In genomic region chr3:116563095-116563492, GRCm38 (mm10) we compare ENCODE assay signal across 16 mouse cellular contexts. TPM values are rescaled to one million over a fixed set of nuclear protein-coding genes. Genes with fewer than 3 reads are reported as not detected.
DNase-seq lines count a peak whose midpoint lies in the region; ATAC-seq and TF ChIP-seq lines count a peak whose summit lies in the region.
"Had no signal": no experiment of that assay in that cellular context is flagged by ENCODE, and none has a peak within 500 bp of the region (broad histone marks: within the 10 kb centered on the region; RNA-seq: fewer than 3 reads in every experiment).

No protein-coding gene starts in this region.

- H3K9ac ChIP-seq in heart, embryonic 12.5 days: peak overlapping the region; percentile 77
- peak overlapping the region; percentile 28; the same call in 1 of the 2 replicates for H3K9ac ChIP-seq in MEL (ENCODE audit: control insufficient read depth, low read depth, low read length, poor library complexity, severe bottlenecking)
- H3K9ac ChIP-seq in intestine, embryonic 16.5 days (ENCODE audit: low read depth, low read length): peak overlapping the region; percentile 56; the same call in 1 of the 2 replicates
- no peak overlapping the region for H3K9ac ChIP-seq in forebrain, embryonic 15.5 days (replicated peaks)
- H3K9ac ChIP-seq: forebrain, embryonic 13.5 days; neural tube, embryonic 15.5 days had no signal

- WGBS in heart, embryonic 12.5 days: 17% methylated on average over 7 of the region's 7 CpGs
- 56% methylated on average over 7 of the region's 7 CpGs for WGBS in intestine, embryonic 16.5 days
- 85% methylated on average over 7 of the region's 7 CpGs for WGBS in forebrain, embryonic 15.5 days

- no peaks in the 10 kb centered on the region for H3K79me2 ChIP-seq in MEL (ENCODE audit: control insufficient read depth, insufficient read depth, low read length, poor library complexity)

- peak; percentile 49 for ATAC-seq in heart, embryonic 12.5 days (ENCODE audit: insufficient number of reproducible peaks, low FRiP score)
- peak; percentile 71 for ATAC-seq in intestine, embryonic 16.5 days
- ATAC-seq in megakaryocyte, adult 5-6 weeks (ENCODE audit: poor library complexity, severe bottlenecking): 0 out of 2 replicates have a peak, but pooled peaks have one; percentile 15
- no peak for ATAC-seq in forebrain, embryonic 15.5 days (replicated peaks)
- ATAC-seq: forebrain, embryonic 13.5 days; midbrain, embryonic 16.5 days; Patski had no signal

- H3K4me2 ChIP-seq in heart, embryonic 12.5 days: peak overlapping the region; percentile 65
- peak overlapping the region; percentile 5; the same call in 1 of the 2 replicates for H3K4me2 ChIP-seq in intestine, embryonic 16.5 days (ENCODE audit: low read depth, low read length)
- no peak overlapping the region for H3K4me2 ChIP-seq in forebrain, embryonic 15.5 days (replicated peaks)
- H3K4me2 ChIP-seq: forebrain, embryonic 13.5 days; neural tube, embryonic 15.5 days had no signal

- peaks cover 7% of the 10 kb centered on the region for H3K9me3 ChIP-seq in heart, embryonic 12.5 days (replicated peaks)
- no peaks in the 10 kb centered on the region for H3K9me3 ChIP-seq in MEL (replicated peaks; ENCODE audit: insufficient read depth, low read length)
- peaks cover 6% of the 10 kb centered on the region; the same call in 1 of the 2 replicates for H3K9me3 ChIP-seq in intestine, embryonic 16.5 days (ENCODE audit: control insufficient read depth, low read length)
- H3K9me3 ChIP-seq in forebrain, embryonic 15.5 days: no peaks in the 10 kb centered on the region
- H3K9me3 ChIP-seq: neural tube, embryonic 15.5 days had no signal

- no peak for DNase-seq in heart, postnatal 36 days
- DNase-seq in MEL (ENCODE audit: low read depth, low spot score): no peak
- DNase-seq in adrenal gland, adult (ENCODE audit: inconsistent age in 2 of 2, low spot score in 1 of 2): no peak
- DNase-seq in cerebellum, postnatal 14 days: no peak
- DNase-seq: cerebellum, adult 18-20 months; kidney, postnatal 36 days; thymus, postnatal 36 days had no signal

- H3K27ac ChIP-seq in heart, embryonic 12.5 days (ENCODE audit: poor library complexity, severe bottlenecking): peak overlapping the region; percentile 99
- 0 out of 2 replicates have a peak overlapping the region, but pooled peaks have one; percentile 2 for H3K27ac ChIP-seq in MEL (ENCODE audit: control insufficient read depth, low read depth, low read length)
- peak overlapping the region; percentile 11 for H3K27ac ChIP-seq in intestine, embryonic 16.5 days (ENCODE audit: low read length)
- no peak overlapping the region for H3K27ac ChIP-seq in forebrain, embryonic 15.5 days (replicated peaks)
- H3K27ac ChIP-seq: embryonic facial prominence, embryonic 10.5 days; forebrain, embryonic 13.5 days; neural tube, embryonic 15.5 days had no signal

- TF ChIP-seq EP300 in MEL (IDR thresholded peaks at IDR 0.05; ENCODE audit: low read depth in 1 of 2, low read length in 2 of 2): no peak

- no peak for TF ChIP-seq RAD21 in MEL (IDR thresholded peaks at IDR 0.05; ENCODE audit: low read depth, low read length)

- peak overlapping the region; percentile 52 for H3K4me3 ChIP-seq in heart, embryonic 12.5 days
- H3K4me3 ChIP-seq in MEL (ENCODE audit: control insufficient read depth in 1 of 2, insufficient read depth in 1 of 2, low read depth in 2 of 2, low read length in 2 of 2): peak overlapping the region; percentile 30 to 40
- H3K4me3 ChIP-seq in intestine, embryonic 16.5 days (ENCODE audit: low read length): peak overlapping the region; percentile 25
- H3K4me3 ChIP-seq in forebrain, embryonic 15.5 days: no peak overlapping the region
- H3K4me3 ChIP-seq: embryonic facial prominence, embryonic 10.5 days; forebrain, embryonic 13.5 days; neural tube, embryonic 15.5 days had no signal

- intact Hi-C loops in heart, postnatal 36 days (cut with DNase I): loop anchor here (2.0 kb wide), 1 partner anchor 54 kb away; the partner anchor contains the start of gene Rtca

- no peaks in the 10 kb centered on the region for H3K27me3 ChIP-seq in heart, embryonic 12.5 days (replicated peaks)
- H3K27me3 ChIP-seq in MEL (ENCODE audit: control insufficient read depth in 1 of 2, insufficient read depth in 2 of 2, low read length in 2 of 2): no peaks in the 10 kb centered on the region
- H3K27me3 ChIP-seq in intestine, embryonic 16.5 days (replicated peaks; ENCODE audit: control insufficient read depth, insufficient read depth, low read length): no peaks in the 10 kb centered on the region
- H3K27me3 ChIP-seq in forebrain, embryonic 15.5 days: no peaks in the 10 kb centered on the region
- H3K27me3 ChIP-seq: forebrain, embryonic 13.5 days; neural tube, embryonic 15.5 days; Patski had no signal

- H3K4me1 ChIP-seq in heart, embryonic 12.5 days (replicated peaks): peaks cover 16% of the 10 kb centered on the region
- H3K4me1 ChIP-seq in MEL (ENCODE audit: control insufficient read depth in 1 of 2, insufficient read depth in 2 of 2, low read length in 2 of 2): peaks cover 0 to 11% of the 10 kb centered on the region in 2 experiments; a peak in 2 of 4 replicates
- no peaks in the 10 kb centered on the region for H3K4me1 ChIP-seq in intestine, embryonic 16.5 days (ENCODE audit: control insufficient read depth, insufficient read depth, low read length)
- no peaks in the 10 kb centered on the region for H3K4me1 ChIP-seq in forebrain, embryonic 15.5 days
- H3K4me1 ChIP-seq: embryonic facial prominence, embryonic 10.5 days; forebrain, embryonic 13.5 days; neural tube, embryonic 15.5 days had no signal

- TF ChIP-seq POLR2A in MEL (IDR thresholded peaks at IDR 0.05; ENCODE audit: control insufficient read depth in 1 of 2, insufficient read depth in 1 of 2, low read depth in 1 of 2, low read length in 2 of 2, poor library complexity in 1 of 2): no peak

- peaks cover 20% of the 10 kb centered on the region for H3K36me3 ChIP-seq in heart, embryonic 12.5 days
- H3K36me3 ChIP-seq in MEL (ENCODE audit: control insufficient read depth in 1 of 2, insufficient read depth in 2 of 2, low read length in 2 of 2): peaks cover 0 to 9% of the 10 kb centered on the region in 2 experiments; a peak in 2 of 4 replicates
- H3K36me3 ChIP-seq in intestine, embryonic 16.5 days (ENCODE audit: control insufficient read depth, insufficient read depth, low read length): no peaks in the 10 kb centered on the region
- H3K36me3 ChIP-seq in forebrain, embryonic 15.5 days: no peaks in the 10 kb centered on the region
- H3K36me3 ChIP-seq: embryonic facial prominence, embryonic 10.5 days; neural tube, embryonic 15.5 days had no signal

- TF ChIP-seq CTCF in MEL (IDR thresholded peaks at IDR 0.05 in 2 of 3, conservative IDR thresholded peaks at IDR 0.05 in 1 of 3; ENCODE audit: control insufficient read depth in 1 of 3, insufficient read depth in 1 of 3, low read depth in 2 of 3, low read length in 3 of 3, poor library complexity in 1 of 3, severe bottlenecking in 1 of 3): no peak

RNA-seq across cellular contexts. Expression of gene Lrrc39, which starts 0.3 kb away (rescaled TPM):
- polyA plus RNA-seq in heart, embryonic 12.5 days (2016; fragmentation: Nextera tagmentation; extraction: Ambion mirVana): 32.8 and 35.7 TPM in 2 replicates
- total RNA-seq in heart, postnatal 36 days (2021): 10 to 100 TPM; 74.1 to 75.1 TPM
- total RNA-seq in MEL (2012; rRNA removed): 0.39 and 0.65 TPM in 2 replicates
- polyA plus RNA-seq in MEL (2012; ENCODE audit: insufficient read depth in 1 of 2, insufficient read length in 2 of 2, low read depth in 1 of 2, low replicate concordance in 2 of 2, missing spikeins in 1 of 2): under 1 TPM in 1 of 2 experiments, not detected in 1; 0.40 TPM
- 4.7 and 5.6 TPM in 2 replicates for polyA plus RNA-seq in intestine, embryonic 16.5 days (2015; fragmentation: Nextera tagmentation; extraction: Ambion mirVana)
- 0.14 TPM in 1 of 2 replicates, not detected in the other for total RNA-seq in megakaryocyte, adult 5-6 weeks (2015)
- total RNA-seq in megakaryocyte, adult 5-6 weeks (2017): 0.04 and 0.40 TPM in 2 replicates
- 0.42 and 0.54 TPM in 2 replicates for polyA plus RNA-seq in forebrain, embryonic 15.5 days (2015; fragmentation: Nextera tagmentation; extraction: Ambion mirVana)

RNA-seq across cellular contexts. Expression of gene Sass6, which starts 31.7 kb away (rescaled TPM):
- 19.9 and 21.0 TPM in 2 replicates for polyA plus RNA-seq in heart, embryonic 12.5 days (2016; fragmentation: Nextera tagmentation; extraction: Ambion mirVana)
- 1 to 10 TPM; 2.4 to 2.8 TPM for total RNA-seq in heart, postnatal 36 days (2021)
- total RNA-seq in MEL (2012; rRNA removed): 8.5 and 9.2 TPM in 2 replicates
- 10 to 100 TPM in 1 of 2 experiments, not detected in 1; 15.4 TPM for polyA plus RNA-seq in MEL (2012; ENCODE audit: insufficient read depth in 1 of 2, insufficient read length in 2 of 2, low read depth in 1 of 2, low replicate concordance in 2 of 2, missing spikeins in 1 of 2)
- polyA plus RNA-seq in intestine, embryonic 16.5 days (2015; fragmentation: Nextera tagmentation; extraction: Ambion mirVana): 11.3 and 14.4 TPM in 2 replicates
- total RNA-seq in megakaryocyte, adult 5-6 weeks (2015): 33.6 and 36.1 TPM in 2 replicates
- total RNA-seq in megakaryocyte, adult 5-6 weeks (2017): 44.9 and 46.2 TPM in 2 replicates
- polyA plus RNA-seq in forebrain, embryonic 15.5 days (2015; fragmentation: Nextera tagmentation; extraction: Ambion mirVana): 20.1 and 21.0 TPM in 2 replicates

RNA-seq across cellular contexts. Expression of gene Dbt, which starts 50.2 kb away (rescaled TPM):
- polyA plus RNA-seq in heart, embryonic 12.5 days (2016; fragmentation: Nextera tagmentation; extraction: Ambion mirVana): 23.2 and 26.6 TPM in 2 replicates
- total RNA-seq in heart, postnatal 36 days (2021): 10 to 100 TPM; 59.8 to 62.9 TPM
- 12.7 and 15.3 TPM in 2 replicates for total RNA-seq in MEL (2012; rRNA removed)
- 10 to 100 TPM in 1 of 2 experiments, not detected in 1; 13.2 TPM for polyA plus RNA-seq in MEL (2012; ENCODE audit: insufficient read depth in 1 of 2, insufficient read length in 2 of 2, low read depth in 1 of 2, low replicate concordance in 2 of 2, missing spikeins in 1 of 2)
- 20.9 and 21.7 TPM in 2 replicates for polyA plus RNA-seq in intestine, embryonic 16.5 days (2015; fragmentation: Nextera tagmentation; extraction: Ambion mirVana)
- total RNA-seq in megakaryocyte, adult 5-6 weeks (2015): 12.4 and 14.3 TPM in 2 replicates
- total RNA-seq in megakaryocyte, adult 5-6 weeks (2017): 7.2 and 9.6 TPM in 2 replicates
- polyA plus RNA-seq in forebrain, embryonic 15.5 days (2015; fragmentation: Nextera tagmentation; extraction: Ambion mirVana): 13.3 and 14.6 TPM in 2 replicates

RNA-seq across cellular contexts. Expression of gene Trmt13, which starts 51.3 kb away (rescaled TPM):
- 21.8 and 24.0 TPM in 2 replicates for polyA plus RNA-seq in heart, embryonic 12.5 days (2016; fragmentation: Nextera tagmentation; extraction: Ambion mirVana)
- 1 to 10 TPM; 5.1 to 6.1 TPM for total RNA-seq in heart, postnatal 36 days (2021)
- total RNA-seq in MEL (2012; rRNA removed): 10.2 and 15.5 TPM in 2 replicates
- 10 to 100 TPM in 1 of 2 experiments, not detected in 1; 12.0 TPM for polyA plus RNA-seq in MEL (2012; ENCODE audit: insufficient read depth in 1 of 2, insufficient read length in 2 of 2, low read depth in 1 of 2, low replicate concordance in 2 of 2, missing spikeins in 1 of 2)
- polyA plus RNA-seq in intestine, embryonic 16.5 days (2015; fragmentation: Nextera tagmentation; extraction: Ambion mirVana): 17.0 and 20.5 TPM in 2 replicates
- total RNA-seq in megakaryocyte, adult 5-6 weeks (2015): 17.7 and 19.4 TPM in 2 replicates
- total RNA-seq in megakaryocyte, adult 5-6 weeks (2017): 22.1 and 27.0 TPM in 2 replicates
- polyA plus RNA-seq in forebrain, embryonic 15.5 days (2015; fragmentation: Nextera tagmentation; extraction: Ambion mirVana): 25.3 and 28.8 TPM in 2 replicates

RNA-seq across cellular contexts. Expression of gene Rtca, which starts 55.1 kb away (rescaled TPM):
- 59.9 and 62.4 TPM in 2 replicates for polyA plus RNA-seq in heart, embryonic 12.5 days (2016; fragmentation: Nextera tagmentation; extraction: Ambion mirVana)
- 10 to 100 TPM; 20.2 to 21.0 TPM for total RNA-seq in heart, postnatal 36 days (2021)
- total RNA-seq in MEL (2012; rRNA removed): 68.3 and 72.9 TPM in 2 replicates
- 100 to 1,000 TPM in 1 of 2 experiments, 10 to 100 TPM in 1; 68.6 to 307 TPM for polyA plus RNA-seq in MEL (2012; ENCODE audit: insufficient read depth in 1 of 2, insufficient read length in 2 of 2, low read depth in 1 of 2, low replicate concordance in 2 of 2, missing spikeins in 1 of 2)
- 56.9 and 62.2 TPM in 2 replicates for polyA plus RNA-seq in intestine, embryonic 16.5 days (2015; fragmentation: Nextera tagmentation; extraction: Ambion mirVana)
- total RNA-seq in megakaryocyte, adult 5-6 weeks (2015): 46.7 and 70.9 TPM in 2 replicates
- total RNA-seq in megakaryocyte, adult 5-6 weeks (2017): 24.0 and 25.4 TPM in 2 replicates
- polyA plus RNA-seq in forebrain, embryonic 15.5 days (2015; fragmentation: Nextera tagmentation; extraction: Ambion mirVana): 103 and 107 TPM in 2 replicates
